Mouse (Mus musculus) common myeloid progenitor, adult 5-6 weeks (primary cell): ENCODE measurements around the gene Shroom1. TPM values are rescaled to one million over a fixed set of nuclear protein-coding genes. Genes with fewer than 3 reads are reported as not detected.

Experiments used
- ATAC-seq: replicated peaks from 2 replicates; pipeline ENCODE4 v1.8.0; 2016; ENCODE audit warnings: low read depth, mild to moderate bottlenecking, moderate TSS enrichment, inconsistent platforms; ENCODE audit not compliant: poor library complexity, severe bottlenecking
- total RNA-seq: library from RNA; stranded (forward); fragments of 200-1000, 187-1606 nt; gene quantifications from 2 replicates; pipeline ENCODE4 v1.2.3, GENCODE M21; 2017

Gene Shroom1
- total RNA-seq, 1 experiment from 2014 or later: not detected

DNA sequence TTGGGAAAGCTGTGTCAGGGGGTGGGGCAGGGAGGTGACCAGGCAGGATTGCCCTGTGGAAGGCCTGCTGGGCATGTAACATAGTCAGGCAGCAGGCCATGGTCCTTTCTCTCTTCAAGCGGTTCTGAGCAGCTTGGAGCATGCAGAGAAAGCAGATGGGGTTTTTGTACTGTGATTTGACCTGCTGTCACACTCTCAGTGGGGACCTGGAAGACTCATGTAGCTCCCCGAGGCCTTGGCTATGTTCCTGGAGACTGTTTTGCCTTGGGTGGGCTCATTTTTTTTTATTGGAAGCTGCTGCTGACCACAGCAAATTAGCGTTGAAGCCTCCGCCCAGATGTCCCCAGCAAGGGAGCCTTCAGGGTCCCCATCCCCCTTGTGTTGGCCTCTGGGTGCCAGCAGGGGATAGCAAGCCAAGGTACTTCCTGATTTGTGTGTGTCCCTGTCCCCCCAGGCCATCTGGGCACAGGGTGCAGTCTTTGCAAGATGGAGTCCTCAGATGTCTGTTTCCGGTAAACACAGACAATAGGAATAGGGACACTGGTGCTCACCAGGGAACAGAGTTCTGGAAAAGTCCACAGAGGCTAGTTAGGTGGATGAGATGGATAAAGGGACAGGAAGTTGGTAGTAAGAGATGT is 48.1 kb downstream of the Shroom1 start:
- ATAC-seq: no peak

DNA sequence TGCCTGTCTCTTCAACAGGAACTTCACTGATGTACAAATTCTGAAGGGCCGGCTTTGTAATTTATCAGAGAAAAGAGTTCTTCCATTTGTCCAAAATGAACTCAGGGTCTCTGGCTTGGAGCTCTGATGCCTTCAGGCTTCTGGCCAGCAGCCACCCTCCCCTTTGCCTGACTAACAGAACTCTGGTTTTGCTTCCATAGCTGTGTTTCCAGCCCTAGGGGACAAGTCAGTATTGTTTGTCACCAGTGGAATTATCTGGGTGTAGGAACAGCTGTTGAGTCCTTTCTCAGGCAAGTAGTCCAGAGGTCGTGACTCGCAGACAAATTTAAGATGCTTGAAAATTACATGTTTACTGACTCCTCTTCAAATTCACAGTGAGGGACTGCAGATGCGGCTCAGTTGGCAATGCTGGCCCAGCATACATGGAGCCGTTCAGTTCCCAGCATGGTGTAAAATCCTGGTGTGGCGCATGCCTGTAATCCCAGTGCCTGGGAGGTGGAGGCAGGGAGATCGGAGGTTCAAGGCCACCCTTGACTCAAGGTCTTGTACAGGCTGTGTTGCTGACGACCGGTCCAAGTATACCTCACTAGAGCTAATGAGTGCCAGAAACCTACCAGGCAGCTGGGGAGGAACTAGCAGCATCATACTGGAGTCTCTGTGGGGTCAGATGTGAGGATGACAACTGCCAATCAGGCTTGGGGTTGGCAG is 50.2 kb downstream of the Shroom1 start:
- no peak for ATAC-seq

DNA sequence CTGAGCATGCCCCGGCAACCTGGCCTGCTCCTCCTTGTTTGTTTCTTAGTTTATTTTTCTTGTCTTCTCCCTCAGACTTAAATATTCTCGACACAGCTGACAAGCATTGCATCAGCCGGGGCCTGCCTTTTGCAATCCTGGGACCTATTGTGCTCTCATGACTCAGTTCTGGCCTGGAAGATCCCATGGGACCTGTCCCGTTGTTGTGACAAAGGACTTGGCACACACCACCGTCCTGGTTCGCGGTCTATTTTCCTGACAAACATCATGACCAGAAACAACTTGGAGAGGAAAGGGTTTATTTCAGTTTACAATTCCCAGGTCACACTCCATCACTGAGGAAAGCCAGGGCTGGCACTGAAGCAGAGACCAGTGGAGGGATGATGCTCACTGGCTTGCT is 51.1 kb downstream of the Shroom1 start:
- ATAC-seq: no peak

DNA sequence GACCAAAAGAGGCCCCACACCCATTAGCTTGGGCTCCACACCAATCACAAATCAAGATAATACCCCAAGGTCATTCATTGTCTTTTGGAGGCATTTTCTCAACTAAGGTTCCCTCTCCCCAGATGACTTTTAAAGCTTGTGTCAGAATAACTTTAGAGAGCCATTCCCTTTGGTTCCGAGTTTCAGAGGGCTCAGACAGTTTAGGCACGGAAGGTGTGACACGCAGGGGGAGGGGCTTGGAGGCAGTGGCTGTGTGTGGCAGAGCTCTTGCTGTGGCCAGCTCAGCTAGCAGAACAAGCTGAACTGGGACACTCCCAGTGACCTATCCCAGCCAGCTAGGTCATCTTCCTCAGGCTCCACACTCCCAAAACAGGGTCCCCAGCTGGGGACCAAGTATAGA is 51.6 kb downstream of the Shroom1 start:
- ATAC-seq: no peak

DNA sequence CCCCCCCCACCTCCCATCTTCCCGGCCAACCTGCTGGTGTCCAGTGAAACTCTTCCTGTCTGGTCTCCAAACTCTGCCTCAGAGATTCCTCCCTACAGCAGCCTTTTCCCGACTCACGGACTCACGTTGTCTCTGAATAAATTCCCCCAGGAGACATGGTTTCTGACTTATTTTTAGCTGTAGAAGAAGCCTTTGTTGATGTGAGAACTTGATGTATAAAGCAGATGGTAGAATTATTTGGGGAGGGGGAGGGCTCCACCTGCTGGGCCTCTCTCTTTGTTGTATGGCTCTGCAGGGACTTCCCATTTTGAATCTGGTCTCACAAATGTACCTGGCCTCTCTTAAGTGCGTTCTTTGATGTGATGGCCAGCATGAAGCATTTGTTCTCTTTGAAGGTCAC is 53.3 kb downstream of the Shroom1 start:
- ATAC-seq: no peak

DNA sequence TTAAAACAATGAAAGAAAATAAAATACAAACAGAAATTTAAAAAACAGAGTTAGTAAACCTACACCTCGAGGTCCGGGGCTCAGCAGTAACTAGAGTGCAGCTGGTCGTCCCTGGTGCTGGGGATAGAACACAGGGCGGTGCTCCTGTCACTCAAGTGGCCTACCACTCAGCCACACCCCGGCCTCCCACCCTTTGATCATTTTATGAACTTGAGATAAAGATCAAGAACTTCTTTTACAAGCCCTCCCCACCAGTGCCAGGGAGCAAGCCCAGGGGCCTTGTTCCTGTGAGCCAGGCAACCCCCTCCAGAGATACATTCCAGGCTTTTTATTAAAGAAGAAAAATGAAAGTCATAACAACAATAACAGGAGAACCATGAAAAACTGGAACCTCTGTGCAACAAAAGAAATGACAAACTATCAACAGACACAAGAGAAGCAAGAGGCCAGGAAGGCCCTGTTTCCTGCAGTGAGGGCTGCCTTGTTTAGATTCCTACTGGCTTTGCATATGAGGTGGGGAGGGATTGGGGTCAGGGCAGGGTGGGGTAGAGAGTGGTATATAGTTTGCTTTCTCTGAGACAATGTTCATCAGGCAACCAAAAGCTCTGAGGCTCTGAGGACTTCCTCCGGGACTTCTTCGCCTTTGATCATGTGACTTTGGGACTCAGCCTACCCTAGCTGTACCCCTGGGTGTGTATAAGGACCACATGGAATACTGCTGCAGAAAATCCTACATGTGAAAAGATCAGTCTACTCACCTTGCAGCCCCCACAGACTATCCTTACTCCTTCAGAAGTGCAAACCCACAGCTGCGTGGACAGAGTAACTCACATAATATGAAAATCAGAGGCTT is 60.0 kb downstream of the Shroom1 start:
- ATAC-seq: 0 out of 2 replicates have a peak, but pooled peaks have one; percentile 26

Other genes starting within 250 kb of the Shroom1 start
- gene Hspa4, start 156.7 kb upstream of the Shroom1 start, total RNA-seq: 558 and 573 TPM in 2 replicates
- gene Zcchc10, start 132.5 kb upstream of the Shroom1 start, total RNA-seq: 9.6 and 22.0 TPM in 2 replicates
- 65.0 and 90.0 TPM in 2 replicates for gene Aff4, start 106.4 kb upstream of the Shroom1 start, total RNA-seq
- gene Leap2, start 34.0 kb upstream of the Shroom1 start, total RNA-seq: not detected in 2 replicates
- gene Uqcrq, start 26.4 kb upstream of the Shroom1 start, total RNA-seq: 39.5 and 53.6 TPM in 2 replicates
- 1.1 TPM in 1 of 2 replicates, not detected in the other for gene Gdf9, start 26.2 kb upstream of the Shroom1 start, total RNA-seq
- gene Gm10447, start 95 bp upstream of the Shroom1 start, total RNA-seq: not detected in 2 replicates
- not detected in 2 replicates for gene Gm9837, start 13.3 kb downstream of the Shroom1 start, total RNA-seq
- not detected in 2 replicates for gene Gm9945, start 23.0 kb downstream of the Shroom1 start, total RNA-seq
- 1.0 and 1.5 TPM in 2 replicates for gene Sowaha, start 23.1 kb downstream of the Shroom1 start, total RNA-seq
- gene Sept8, start 62.1 kb downstream of the Shroom1 start, total RNA-seq: 64.2 and 75.0 TPM in 2 replicates
- 18.9 and 20.0 TPM in 2 replicates for gene Kif3a, start 110.2 kb downstream of the Shroom1 start, total RNA-seq
- gene Il4, start 161.5 kb downstream of the Shroom1 start, total RNA-seq: 0.73 TPM in 1 of 2 replicates, not detected in the other
- 2.1 TPM in 1 of 2 replicates, not detected in the other for gene Il13, start 177.5 kb downstream of the Shroom1 start, total RNA-seq